ENCODE assay signal across 28 mouse cellular contexts in the genomic region with DNA sequence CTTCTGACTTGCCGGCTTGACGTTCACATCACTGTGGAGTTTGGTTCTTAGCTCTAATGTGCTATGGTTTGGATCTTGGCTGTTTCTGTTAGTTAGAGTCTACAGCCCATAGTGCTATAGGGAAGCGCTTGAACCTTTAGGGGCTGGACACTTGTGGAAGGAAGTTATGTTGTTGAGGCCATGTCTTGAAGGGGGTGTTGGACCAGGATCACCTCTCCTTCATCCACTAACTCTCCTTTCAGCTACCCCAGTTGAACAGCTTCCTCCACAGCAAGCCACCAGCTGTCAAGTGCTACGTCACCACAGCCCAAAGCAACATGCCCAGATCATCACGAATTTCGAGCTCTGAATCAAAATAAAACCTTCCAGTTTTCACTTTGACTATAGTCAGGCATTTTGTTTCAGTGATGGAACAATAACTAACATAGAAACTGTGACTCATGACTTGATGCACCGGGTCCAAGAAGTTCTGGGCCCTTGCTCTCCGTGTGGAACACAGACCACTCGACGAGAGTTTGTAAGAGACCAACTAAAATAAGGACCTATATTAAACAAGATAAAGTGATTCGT.
A peak's percentile ranks its signal among the peaks of the same experiment; 100 is the strongest.
DNase-seq lines count a peak whose midpoint lies in the region; ATAC-seq and TF ChIP-seq lines count a peak whose summit lies in the region.
"Had no signal": no experiment of that assay in that cellular context is flagged by ENCODE, and none has a peak within 500 bp of the region (broad histone marks: within the 10 kb centered on the region; RNA-seq: fewer than 3 reads in every experiment).

No protein-coding gene starts in this region.

- 79% methylated on average over 11 of the region's 11 CpGs for WGBS in heart, embryonic 13.5 days

- H3ac ChIP-seq in myocyte (ENCODE audit: control insufficient read depth, insufficient read length), result no peak overlapping the region

- H3K27me3 ChIP-seq in heart, embryonic 13.5 days (replicated peaks), result no peaks in the 10 kb centered on the region
- H3K27me3 ChIP-seq in CH12.LX (replicated peaks) (no peaks in the 10 kb centered on the region), myocyte (ENCODE audit: control insufficient read depth, insufficient read depth, insufficient read length) (no peaks in the 10 kb centered on the region)
- H3K27me3 ChIP-seq: liver, embryonic 15.5 days; lung, embryonic 15.5 days; megakaryocyte, embryonic 14.5 days; neural tube, embryonic 13.5 days had no signal

- H3K9ac ChIP-seq in heart, embryonic 13.5 days, result no peak overlapping the region
- H3K9ac ChIP-seq in CH12.LX (ENCODE audit: insufficient read depth, low read depth), result no peak overlapping the region; the same call in 1 of the 2 replicates
- H3K9ac ChIP-seq: forebrain, postnatal 0 days; liver, embryonic 15.5 days; lung, embryonic 15.5 days; neural tube, embryonic 13.5 days had no signal

- no peaks in the 10 kb centered on the region for H3K36me3 ChIP-seq in heart, embryonic 13.5 days
- H3K36me3 ChIP-seq in CH12.LX (replicated peaks in 1 of 2; ENCODE audit: control insufficient read depth in 1 of 2, insufficient read depth in 1 of 2, low read length in 1 of 2) (no peaks in the 10 kb centered on the region), myocyte (ENCODE audit: control insufficient read depth, insufficient read depth) (no peaks in the 10 kb centered on the region)
- H3K36me3 ChIP-seq: embryonic facial prominence, embryonic 10.5 days; hindbrain, embryonic 10.5 days; limb, embryonic 10.5 days; liver, embryonic 15.5 days; lung, embryonic 15.5 days; neural tube, embryonic 13.5 days had no signal

- H3K9me3 ChIP-seq in heart, embryonic 13.5 days, result no peaks in the 10 kb centered on the region
- H3K9me3 ChIP-seq in CH12.LX (replicated peaks; ENCODE audit: low read length), result peaks cover 2% of the 10 kb centered on the region
- H3K9me3 ChIP-seq: embryonic facial prominence, embryonic 10.5 days; hindbrain, embryonic 10.5 days; limb, embryonic 10.5 days; liver, embryonic 15.5 days; lung, embryonic 15.5 days; neural tube, embryonic 13.5 days had no signal

- no peak overlapping the region for H3K4me3 ChIP-seq in heart, embryonic 13.5 days
- H3K4me3 ChIP-seq in left cerebral cortex, adult 2 months, result no peak overlapping the region
- H3K4me3 ChIP-seq in CH12.LX (replicated peaks in 1 of 3; ENCODE audit: low read depth in 2 of 3, low read length in 2 of 3, poor library complexity in 1 of 3) (no peak overlapping the region), myocyte (no peak overlapping the region)
- H3K4me3 ChIP-seq: embryonic facial prominence, embryonic 10.5 days; hindbrain, embryonic 10.5 days; limb, embryonic 10.5 days; liver, embryonic 15.5 days; lung, embryonic 15.5 days; megakaryocyte, embryonic 14.5 days; neural tube, embryonic 13.5 days had no signal

- H3K79me2 ChIP-seq in CH12.LX (replicated peaks; ENCODE audit: control insufficient read depth, extremely low read depth, insufficient read depth, poor library complexity, severe bottlenecking) (no peaks in the 10 kb centered on the region), myocyte (ENCODE audit: control insufficient read depth, insufficient read depth) (no peaks in the 10 kb centered on the region)

- peaks cover 48% of the 10 kb centered on the region for H3K4me1 ChIP-seq in heart, embryonic 13.5 days
- H3K4me1 ChIP-seq in CH12.LX (ENCODE audit: control insufficient read depth in 1 of 2, insufficient read depth in 2 of 2), result peaks cover 30 to 55% of the 10 kb centered on the region in 2 experiments
- H3K4me1 ChIP-seq: limb, embryonic 10.5 days; liver, embryonic 15.5 days; megakaryocyte, embryonic 14.5 days; neural tube, embryonic 13.5 days had no signal

- in situ Hi-C loops in CH12.LX (cut with MboI; ENCODE audit: low pct_ligation_motif_present, low pct_unique_long_range_greater_than_20kb, low sequenced_read_pairs), result no loop called here

- intact Hi-C loops in left cerebral cortex, adult 2 months (cut with DNase I), result loop anchor here (10.0 kb wide), 1 partner anchor 894 kb away; no protein-coding TSS in a partner anchor
- intact Hi-C loops in left cerebral cortex, postnatal 14 days (cut with DNase I), result no loop called here

- TF ChIP-seq RAD21 in CH12.LX (IDR thresholded peaks at IDR 0.05; ENCODE audit: low read depth, low read length), result no peak

- dilution Hi-C loops in CH12.LX (cut with MboI; ENCODE audit: extremely low pct_ligation_motif_present, extremely low pct_unique_long_range_greater_than_20kb, low sequenced_read_pairs), result no loop called here

- TF ChIP-seq CTCF in left cerebral cortex, adult 2 months (IDR thresholded peaks at IDR 0.05), result no peak
- no peak for TF ChIP-seq CTCF in CH12.LX (conservative IDR thresholded peaks at IDR 0.05 in 1 of 2, IDR thresholded peaks at IDR 0.05 in 1 of 2; ENCODE audit: low read depth in 2 of 2, low read length in 2 of 2)

- peak overlapping the region; percentile 69; the same call in 1 of the 2 replicates for H3K27ac ChIP-seq in heart, embryonic 13.5 days (replicated peaks)
- H3K27ac ChIP-seq in left cerebral cortex, adult 2 months, result peak overlapping the region; percentile 2; the same call in 1 of the 2 replicates
- H3K27ac ChIP-seq in CH12.LX (ENCODE audit: insufficient read depth, low read depth), result peak overlapping the region; percentile 21; the same call in 1 of the 2 replicates
- H3K27ac ChIP-seq: hindbrain, postnatal 0 days; limb, embryonic 10.5 days; liver, embryonic 15.5 days; neural tube, embryonic 13.5 days had no signal

- TF ChIP-seq POLR2A in CH12.LX (IDR thresholded peaks at IDR 0.05; ENCODE audit: low read depth, low read length) (no peak), myocyte (IDR thresholded peaks at IDR 0.05; ENCODE audit: insufficient read length, low read depth) (no peak)

- H3K4me2 ChIP-seq in heart, embryonic 13.5 days, result no peak overlapping the region
- H3K4me2 ChIP-seq in CH12.LX (ENCODE audit: insufficient read depth, low read depth, poor library complexity, severe bottlenecking) (no peak overlapping the region), myocyte (ENCODE audit: low read depth) (peak overlapping the region; percentile 37)
- H3K4me2 ChIP-seq: liver, embryonic 15.5 days; lung, embryonic 15.5 days; neural tube, embryonic 13.5 days had no signal

- ATAC-seq in heart, embryonic 13.5 days (ENCODE audit: extremely low read depth, insufficient number of reproducible peaks, low FRiP score, low TSS enrichment), result no peak
- ATAC-seq: forebrain, postnatal 0 days; hindbrain, postnatal 0 days; intestine, postnatal 0 days had no signal

- no peak for DNase-seq in heart, postnatal 4 days
- no peak for DNase-seq in left cerebral cortex, adult 2 months (ENCODE audit: extremely low spot score in 1 of 2, low spot score in 2 of 2)
- DNase-seq in left cerebral cortex, postnatal 14 days (ENCODE audit: low spot score in 2 of 2), result no peak
- peak; percentile 64 for DNase-seq in CH12.LX (ENCODE audit: extremely low read depth)
- no peak for DNase-seq in kidney, adult 11 months
- DNase-seq: adrenal gland, postnatal 14 days; B cell, adult 2 months; cerebellum, adult 9-10 months; forebrain, postnatal 0 days; gastrocnemius, postnatal 25 days; layer of hippocampus, adult 9-11 months; liver; lung, postnatal 36 days; midbrain, embryonic 14.5 days; retina, postnatal 1 day; right cerebral cortex, postnatal 25 days; thymus, postnatal 25 days had no signal

- peak; percentile 90 for TF ChIP-seq EP300 in CH12.LX (IDR thresholded peaks at IDR 0.05; ENCODE audit: low read length)

TF ChIP-seq in CH12.LX, 34 proteins besides CTCF, POLR2A, EP300 and RAD21 (continues in another document):
- TF ChIP-seq MYC (IDR thresholded peaks at IDR 0.05; ENCODE audit: low read depth, low read length), result no peak
- no peak for TF ChIP-seq USF1 (IDR thresholded peaks at IDR 0.05; ENCODE audit: low read depth, low read length)
- TF ChIP-seq POLR2AphosphoS2 (IDR thresholded peaks at IDR 0.05; ENCODE audit: low read depth, low read length), result no peak
- TF ChIP-seq ELF1 (IDR thresholded peaks at IDR 0.05; ENCODE audit: low read depth, low read length), result no peak
- no peak for TF ChIP-seq ZNF384 (IDR thresholded peaks at IDR 0.05; ENCODE audit: low read depth, low read length)
- TF ChIP-seq ETS1 (conservative IDR thresholded peaks at IDR 0.05; ENCODE audit: low read depth, low read length), result peak; percentile 93
- no peak for TF ChIP-seq TBP (conservative IDR thresholded peaks at IDR 0.05; ENCODE audit: low read depth, low read length)
- 0 out of 2 replicates have a peak, but pooled peaks have one; percentile 60 for TF ChIP-seq CHD2 (IDR thresholded peaks at IDR 0.05; ENCODE audit: low read length)
- TF ChIP-seq TCF12 (IDR thresholded peaks at IDR 0.05; ENCODE audit: low read depth, low read length), result peak; percentile 69
- 0 out of 2 replicates have a peak, but pooled peaks have one; percentile 48 for TF ChIP-seq MAFK (IDR thresholded peaks at IDR 0.05; ENCODE audit: insufficient replicate concordance, low read length)
- TF ChIP-seq BHLHE40 (IDR thresholded peaks at IDR 0.05; ENCODE audit: low read depth, low read length), result peak; percentile 57
- no peak for TF ChIP-seq KAT2A (IDR thresholded peaks at IDR 0.05; ENCODE audit: insufficient replicate concordance, low read length)
- TF ChIP-seq UBTF (IDR thresholded peaks at IDR 0.05; ENCODE audit: low read depth, low read length), result no peak

TF ChIP-seq in myocyte, 11 proteins besides CTCF, POLR2A, EP300 and RAD21:
- TF ChIP-seq CEBPB (IDR thresholded peaks at IDR 0.05; ENCODE audit: insufficient read depth, poor library complexity, severe bottlenecking) (no peak), TCF12 (IDR thresholded peaks at IDR 0.05; ENCODE audit: insufficient read depth, poor library complexity, severe bottlenecking) (no peak), MYOG (IDR thresholded peaks at IDR 0.05; ENCODE audit: control insufficient read depth in 1 of 3, insufficient read depth in 1 of 3, insufficient read length in 2 of 3, low read depth in 2 of 3) (no peak), SRF (IDR thresholded peaks at IDR 0.05; ENCODE audit: control insufficient read depth, insufficient read length, low read depth) (no peak), E2F4 (IDR thresholded peaks at IDR 0.05; ENCODE audit: insufficient read depth) (no peak), MYOD1 (IDR thresholded peaks at IDR 0.05; ENCODE audit: control insufficient read depth in 1 of 3, insufficient read length in 2 of 3, low read depth in 2 of 3) (no peak), REST (IDR thresholded peaks at IDR 0.05; ENCODE audit: insufficient read depth, insufficient read length) (no peak), MAX (IDR thresholded peaks at IDR 0.05; ENCODE audit: low read depth) (no peak)

Comparison
In these comparisons a context has a peak if more than half of its experiments do, and no peak if none do; other contexts are left out.
1. H3K27ac ChIP-seq: peak in every context shown above with its lines; median percentile 69 in heart, embryonic 13.5 days; 21 in CH12.LX; 2 in left cerebral cortex, adult 2 months.